Mouse (Mus musculus) erythroblast, embryonic 14.5 days (primary cell): Measurements from ENCODE around the gene Fam219a. TPM values are rescaled to one million over a fixed set of nuclear protein-coding genes. Genes with fewer than 3 reads are reported as not detected.

Experiments
- H3K27me3 ChIP-seq: 2 replicates; pipeline ENCODE4 v1.6.1; 2012; ENCODE audit warnings: inconsistent platforms; ENCODE audit not compliant: control insufficient read depth
- H3K36me3 ChIP-seq: 2 replicates; pipeline ENCODE4 v1.6.1; 2012; ENCODE audit warnings: mild to moderate bottlenecking, inconsistent platforms; ENCODE audit not compliant: control insufficient read depth
- H3K4me1 ChIP-seq: 2 replicates; pipeline ENCODE4 v1.6.1; 2012; ENCODE audit warnings: inconsistent platforms; ENCODE audit not compliant: control insufficient read depth
- H3K4me3 ChIP-seq: replicated peaks from 2 replicates; pipeline ENCODE3; 2012; ENCODE audit warnings: moderate library complexity, mild to moderate bottlenecking, inconsistent platforms
- H3K9me3 ChIP-seq: 2 replicates; pipeline ENCODE4 v1.6.1; 2012; ENCODE audit warnings: low read length, inconsistent platforms, mixed read lengths; ENCODE audit not compliant: control insufficient read depth
- GATA1 ChIP-seq: IDR thresholded peaks from 2 replicates; pipeline ENCODE4 v1.6.1; 2012; ENCODE audit warnings: low read length, inconsistent platforms, mixed read lengths
- TAL1 ChIP-seq: IDR thresholded peaks from 3 replicates; pipeline ENCODE4 v1.6.1; 2012; ENCODE audit warnings: low read length, inconsistent platforms, mixed read lengths
- polyA plus RNA-seq: library from polyadenylated mRNA; stranded (reverse); fragments of >175 nt; gene quantifications from 2 replicates; pipeline ENCODE4 v1.2.3, GENCODE M21; 2012

Gene Fam219a
- polyA plus RNA-seq, 1 experiment, result 0.14 TPM

- Histone ChIP-seq H3K36me3 (no peaks in the 10 kb centered on the region), H3K4me3 (no peak overlapping the region), H3K27me3 (peaks cover 20% of the 10 kb centered on the region), H3K4me1 (no peaks in the 10 kb centered on the region), H3K9me3 (no peaks in the 10 kb centered on the region)
- no peak for TF ChIP-seq TAL1
- TF ChIP-seq GATA1, result no peak
Measured at GRCm38 (mm10) chr4:41513714-41514113, 55.6 kb downstream of the Fam219a start.

GRCm38 (mm10) chr4:41513309-41513708, 56.0 kb downstream of the Fam219a start:
- TF ChIP-seq GATA1 (no peak), TAL1 (no peak)
- H3K27me3 ChIP-seq, result peaks cover 24% of the 10 kb centered on the region

GRCm38 (mm10) chr4:41507998-41508397, 61.3 kb downstream of the Fam219a start:
- H3K4me3 ChIP-seq, result no peak overlapping the region
- H3K9me3 ChIP-seq, result no peaks in the 10 kb centered on the region
- peaks cover 22% of the 10 kb centered on the region for H3K4me1 ChIP-seq
- TF ChIP-seq GATA1, result no peak
- no peak for TF ChIP-seq TAL1
- H3K36me3 ChIP-seq, result no peaks in the 10 kb centered on the region
- H3K27me3 ChIP-seq, result peaks cover 42% of the 10 kb centered on the region

More at GRCm38 (mm10) chr4:41513309-41513708, 56.0 kb downstream of the Fam219a start:
- H3K4me1 ChIP-seq, result no peaks in the 10 kb centered on the region
- no peak overlapping the region for H3K4me3 ChIP-seq
- no peaks in the 10 kb centered on the region for H3K36me3 ChIP-seq
- H3K9me3 ChIP-seq, result no peaks in the 10 kb centered on the region

GRCm38 (mm10) chr4:41507326-41507924, 61.9 kb downstream of the Fam219a start:
- Histone ChIP-seq H3K27me3 (peaks cover 46% of the 10 kb centered on the region), H3K4me3 (peak overlapping the region; percentile 51), H3K9me3 (no peaks in the 10 kb centered on the region), H3K36me3 (no peaks in the 10 kb centered on the region), H3K4me1 (peaks cover 27% of the 10 kb centered on the region)
- TF ChIP-seq GATA1, result no peak
- no peak for TF ChIP-seq TAL1

- Histone ChIP-seq H3K27me3 (peaks cover 51% of the 10 kb centered on the region), H3K4me1 (peaks cover 32% of the 10 kb centered on the region), H3K36me3 (no peaks in the 10 kb centered on the region), H3K4me3 (peak overlapping the region; percentile 51), H3K9me3 (no peaks in the 10 kb centered on the region)
- TF ChIP-seq TAL1 (no peak), GATA1 (no peak)
Measured at GRCm38 (mm10) chr4:41506906-41507305, 62.4 kb downstream of the Fam219a start.

- TF ChIP-seq GATA1 (no peak), TAL1 (no peak)
- peaks cover 55% of the 10 kb centered on the region for H3K27me3 ChIP-seq
- H3K36me3 ChIP-seq, result no peaks in the 10 kb centered on the region
- H3K4me1 ChIP-seq, result peaks cover 32% of the 10 kb centered on the region
- no peaks in the 10 kb centered on the region for H3K9me3 ChIP-seq
- H3K4me3 ChIP-seq, result peak overlapping the region; percentile 51
Measured at GRCm38 (mm10) chr4:41506156-41506555, 63.2 kb downstream of the Fam219a start.

- peaks cover 60% of the 10 kb centered on the region for H3K27me3 ChIP-seq
- H3K4me1 ChIP-seq, result peaks cover 32% of the 10 kb centered on the region
- H3K9me3 ChIP-seq, result no peaks in the 10 kb centered on the region
- no peaks in the 10 kb centered on the region for H3K36me3 ChIP-seq
- TF ChIP-seq TAL1, result no peak
- TF ChIP-seq GATA1, result no peak
- no peak overlapping the region for H3K4me3 ChIP-seq
Measured at GRCm38 (mm10) chr4:41505131-41505551, 64.2 kb downstream of the Fam219a start.

GRCm38 (mm10) chr4:41504325-41504724, 65.0 kb downstream of the Fam219a start:
- Histone ChIP-seq H3K27me3 (peaks cover 64% of the 10 kb centered on the region), H3K36me3 (no peaks in the 10 kb centered on the region), H3K9me3 (no peaks in the 10 kb centered on the region), H3K4me1 (peaks cover 32% of the 10 kb centered on the region), H3K4me3 (no peak overlapping the region)
- no peak for TF ChIP-seq GATA1
- TF ChIP-seq TAL1, result no peak

GRCm38 (mm10) chr4:41502986-41503412, 66.3 kb downstream of the Fam219a start, which contains the start of gene AI464131:
TSS of gene AI464131 (minus strand) at chr4:41503076.
- peaks cover 65% of the 10 kb centered on the region for H3K27me3 ChIP-seq
- peaks cover 33% of the 10 kb centered on the region for H3K4me1 ChIP-seq
- H3K9me3 ChIP-seq, result peaks cover 5% of the 10 kb centered on the region; the same call in 1 of the 2 replicates
- H3K4me3 ChIP-seq, result peak within 1 kb of the TSS; percentile 53
- no peaks in the 10 kb centered on the region for H3K36me3 ChIP-seq
- TF ChIP-seq TAL1 (no peak), GATA1 (no peak)
